Mouse (Mus musculus) left cerebral cortex, adult 11 months (tissue): Measurements from ENCODE around the gene 4931414P19Rik.

Experiments used
- DNase-seq: peaks from one replicate; pipeline ENCODE4 v3.0.0; 2022; ENCODE audit warnings: low spot score

Gene 4931414P19Rik

DNA sequence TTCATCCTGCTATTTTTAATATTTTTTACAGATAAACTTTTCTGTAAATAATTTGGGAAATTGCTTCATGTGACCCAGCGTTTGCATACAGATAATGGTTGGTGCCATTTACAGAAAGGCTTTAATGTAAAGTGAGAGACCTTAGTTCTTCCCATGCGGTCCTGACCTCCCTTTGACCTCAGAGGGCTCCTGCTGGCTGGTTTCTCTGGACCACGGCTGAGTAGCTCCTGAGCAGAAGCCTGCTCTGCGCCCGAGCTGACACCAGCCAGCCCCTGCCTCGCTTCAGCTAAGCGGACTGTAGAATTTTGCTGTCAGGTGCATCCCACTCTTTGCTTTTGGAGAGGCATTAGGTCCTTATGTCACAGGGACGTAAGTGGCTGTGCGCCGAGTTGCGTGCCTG is 65.0 kb downstream of the 4931414P19Rik start:
- no peak for DNase-seq

GRCm38 (mm10) chr14:54538580-54538979 is 67.2 kb downstream of the 4931414P19Rik start:
- no peak for DNase-seq
